Mouse (Mus musculus): ENCODE measurements around the gene Rnf169.

DNA sequence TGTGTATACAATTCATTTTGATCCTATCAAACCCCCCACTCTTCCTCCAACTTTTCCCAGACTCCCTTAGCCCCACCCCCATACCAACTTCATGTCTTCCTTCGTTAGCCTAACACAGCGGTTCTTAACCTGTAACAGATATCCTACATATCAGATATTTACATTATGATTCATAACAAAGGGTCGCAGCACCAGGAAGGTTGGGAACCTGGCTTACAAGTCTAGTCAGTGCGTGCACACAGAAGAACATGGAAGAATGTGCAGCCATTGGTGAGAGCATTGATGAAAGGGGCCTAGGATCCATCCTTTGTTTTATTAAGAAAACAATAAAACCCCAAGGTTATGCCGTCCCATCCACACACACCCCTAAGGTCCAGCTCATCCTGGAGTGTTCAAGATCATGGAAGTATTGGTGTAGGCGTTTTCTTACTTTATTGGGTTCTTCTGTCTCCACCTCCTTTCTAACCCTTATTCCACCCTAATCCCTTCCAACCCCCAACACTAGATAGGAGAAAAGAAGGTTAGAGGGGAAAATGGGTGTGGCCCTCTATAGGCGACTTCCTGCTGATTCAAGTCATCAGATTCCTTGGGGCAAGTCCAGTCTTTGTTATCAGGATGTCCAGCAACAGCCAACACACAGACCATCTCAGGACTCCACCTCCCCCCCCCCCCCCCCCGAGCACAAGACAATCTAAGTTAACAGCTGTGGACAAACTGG is 10.9 kb upstream of the Rnf169 start:
- TF ChIP-seq POLR2A (IDR thresholded peaks at IDR 0.05; ENCODE audit: insufficient read depth, low read depth, low read length) (no peak), CTCF (IDR thresholded peaks at IDR 0.05) (no peak)

Data from heart, adult 2 months (tissue).